Comparison of ENCODE assay signal across 10 mouse cellular contexts in genomic region chr11:94927771-94928291, GRCm38 (mm10). TPM values are rescaled to one million over a fixed set of nuclear protein-coding genes. Genes with fewer than 3 reads are reported as not detected.
DNase-seq lines count a peak whose midpoint lies in the region; ATAC-seq and TF ChIP-seq lines count a peak whose summit lies in the region.
"Had no signal": no experiment of that assay in that cellular context is flagged by ENCODE, and none has a peak within 500 bp of the region (broad histone marks: within the 10 kb centered on the region; RNA-seq: fewer than 3 reads in every experiment).

No protein-coding gene starts in this region.

- H3ac ChIP-seq in C2C12 (ENCODE audit: control insufficient read depth, insufficient read length, low read depth), result no peak overlapping the region

- no peak for TF ChIP-seq CTCF in C2C12 (IDR thresholded peaks at IDR 0.05; ENCODE audit: control insufficient read depth, insufficient read depth, insufficient read length)

- H3K4me2 ChIP-seq in hindbrain, embryonic 12.5 days (replicated peaks), result no peak overlapping the region
- 0 out of 2 replicates have a peak overlapping the region, but pooled peaks have one; percentile 39 for H3K4me2 ChIP-seq in embryonic facial prominence, embryonic 14.5 days (ENCODE audit: low read depth, low read length)
- no peak overlapping the region for H3K4me2 ChIP-seq in midbrain, embryonic 14.5 days (ENCODE audit: low read length)

- H3K9me3 ChIP-seq in hindbrain, embryonic 10.5 days, result no peaks in the 10 kb centered on the region
- no peaks in the 10 kb centered on the region for H3K9me3 ChIP-seq in hindbrain, embryonic 12.5 days (replicated peaks)
- no peaks in the 10 kb centered on the region for H3K9me3 ChIP-seq in embryonic facial prominence, embryonic 14.5 days (ENCODE audit: control insufficient read depth, low read length)
- H3K9me3 ChIP-seq in midbrain, embryonic 14.5 days (ENCODE audit: control insufficient read depth, low read length), result no peaks in the 10 kb centered on the region
- H3K9me3 ChIP-seq: G1E had no signal

- H3K27ac ChIP-seq in hindbrain, embryonic 10.5 days, result peak overlapping the region; percentile 79
- H3K27ac ChIP-seq in hindbrain, embryonic 12.5 days, result no peak overlapping the region
- H3K27ac ChIP-seq in embryonic facial prominence, embryonic 14.5 days (replicated peaks; ENCODE audit: low read depth, low read length), result peak overlapping the region; percentile 94
- no peak overlapping the region for H3K27ac ChIP-seq in midbrain, embryonic 14.5 days (replicated peaks; ENCODE audit: low read depth, low read length)

- peaks cover 31% of the 10 kb centered on the region for H3K27me3 ChIP-seq in hindbrain, embryonic 10.5 days (ENCODE audit: insufficient read depth, poor library complexity, severe bottlenecking)
- H3K27me3 ChIP-seq in hindbrain, embryonic 12.5 days, result peaks cover 15% of the 10 kb centered on the region
- H3K27me3 ChIP-seq in C2C12 (ENCODE audit: control insufficient read depth, insufficient read depth, insufficient read length), result no peaks in the 10 kb centered on the region
- no peaks in the 10 kb centered on the region for H3K27me3 ChIP-seq in embryonic facial prominence, embryonic 14.5 days (replicated peaks; ENCODE audit: control insufficient read depth, insufficient read depth, low read length)
- no peaks in the 10 kb centered on the region for H3K27me3 ChIP-seq in midbrain, embryonic 14.5 days (ENCODE audit: control insufficient read depth, insufficient read depth, low read length)

- no peaks in the 10 kb centered on the region for H3K79me3 ChIP-seq in C2C12 (ENCODE audit: low read depth)

- peaks cover 44% of the 10 kb centered on the region for H3K4me1 ChIP-seq in hindbrain, embryonic 10.5 days (replicated peaks)
- peaks cover 29% of the 10 kb centered on the region for H3K4me1 ChIP-seq in hindbrain, embryonic 12.5 days
- H3K4me1 ChIP-seq in embryonic facial prominence, embryonic 14.5 days (ENCODE audit: control insufficient read depth, insufficient read depth, low read length), result peaks cover 38% of the 10 kb centered on the region
- peaks cover 6% of the 10 kb centered on the region; the same call in 1 of the 2 replicates for H3K4me1 ChIP-seq in midbrain, embryonic 14.5 days (ENCODE audit: control insufficient read depth, insufficient read depth, low read length)

- no peaks in the 10 kb centered on the region for H3K79me2 ChIP-seq in C2C12 (ENCODE audit: control insufficient read depth, insufficient read depth)

- no peak for ATAC-seq in hindbrain, embryonic 12.5 days (ENCODE audit: low FRiP score)
- no peak for ATAC-seq in embryonic facial prominence, embryonic 14.5 days (ENCODE audit: low read depth)
- no peak for ATAC-seq in midbrain, embryonic 14.5 days (ENCODE audit: low FRiP score, low TSS enrichment)

- WGBS in hindbrain, embryonic 10.5 days, result 19% methylated on average over 5 of the region's 5 CpGs
- 25% methylated on average over 5 of the region's 5 CpGs for WGBS in hindbrain, embryonic 12.5 days
- 13% methylated on average over 5 of the region's 5 CpGs for WGBS in embryonic facial prominence, embryonic 14.5 days
- 21% methylated on average over 5 of the region's 5 CpGs for WGBS in midbrain, embryonic 14.5 days

- no peak overlapping the region for H3K4me3 ChIP-seq in hindbrain, embryonic 10.5 days
- no peak overlapping the region for H3K4me3 ChIP-seq in hindbrain, embryonic 12.5 days
- no peak overlapping the region for H3K4me3 ChIP-seq in C2C12 (ENCODE audit: insufficient read depth, poor library complexity, severe bottlenecking)
- H3K4me3 ChIP-seq in embryonic facial prominence, embryonic 14.5 days (ENCODE audit: low read depth, low read length), result no peak overlapping the region
- H3K4me3 ChIP-seq in midbrain, embryonic 14.5 days (replicated peaks; ENCODE audit: low read depth, low read length), result no peak overlapping the region

- H3K36me3 ChIP-seq in hindbrain, embryonic 10.5 days, result no peaks in the 10 kb centered on the region
- H3K36me3 ChIP-seq in hindbrain, embryonic 12.5 days, result no peaks in the 10 kb centered on the region
- H3K36me3 ChIP-seq in C2C12 (ENCODE audit: control insufficient read depth, insufficient read depth), result no peaks in the 10 kb centered on the region
- no peaks in the 10 kb centered on the region for H3K36me3 ChIP-seq in embryonic facial prominence, embryonic 14.5 days (ENCODE audit: control insufficient read depth, insufficient read depth, low read length)
- H3K36me3 ChIP-seq in midbrain, embryonic 14.5 days (ENCODE audit: control insufficient read depth, insufficient read depth, low read length), result no peaks in the 10 kb centered on the region
- H3K36me3 ChIP-seq: G1E had no signal

- no peak overlapping the region for H3K9ac ChIP-seq in hindbrain, embryonic 12.5 days
- peak overlapping the region; percentile 5; the same call in 1 of the 2 replicates for H3K9ac ChIP-seq in embryonic facial prominence, embryonic 14.5 days (ENCODE audit: low read depth, low read length)
- H3K9ac ChIP-seq in midbrain, embryonic 14.5 days (replicated peaks; ENCODE audit: low read length), result no peak overlapping the region

- DNase-seq in hindbrain, embryonic 10.5 days (ENCODE audit: low spot score), result peak; percentile 25
- peak; percentile 52 for DNase-seq in embryonic facial prominence, embryonic 14.5 days (ENCODE audit: low spot score)
- DNase-seq in kidney, postnatal 36 days, result peak; percentile 20 to 27
- DNase-seq in thymus, postnatal 14 days, result no peak
- DNase-seq in midbrain, embryonic 14.5 days, result no peak
- no peak for DNase-seq in right cerebral cortex, postnatal 14 days

TF ChIP-seq in C2C12, 6 proteins besides CTCF, POLR2A, EP300 and RAD21:
- TF ChIP-seq MYOD1 (IDR thresholded peaks at IDR 0.05; ENCODE audit: control insufficient read depth, insufficient read length, low read depth) (peak; percentile 12), USF1 (IDR thresholded peaks at IDR 0.05; ENCODE audit: low read depth) (no peak), CEBPB (IDR thresholded peaks at IDR 0.05; ENCODE audit: low read depth) (no peak), FOSL1 (IDR thresholded peaks at IDR 0.05; ENCODE audit: insufficient read depth, low read length, poor library complexity, severe bottlenecking) (peak; percentile 85), MAX (IDR thresholded peaks at IDR 0.05) (no peak)

RNA-seq across cellular contexts. Expression of gene Col1a1, which starts 8.2 kb away (rescaled TPM):
- polyA plus RNA-seq in hindbrain, embryonic 10.5 days (2016; fragmentation: Nextera tagmentation; extraction: Ambion mirVana), result 98.1 and 193 TPM in 2 replicates
- 508 and 685 TPM in 2 replicates for polyA plus RNA-seq in hindbrain, embryonic 12.5 days (2016; fragmentation: Nextera tagmentation; extraction: Ambion mirVana)
- 2.3 TPM for polyA plus RNA-seq in C2C12 (2012; fragmentation: generic; extraction: Trizol)
- 3,653 and 4,731 TPM in 2 replicates for polyA plus RNA-seq in embryonic facial prominence, embryonic 14.5 days (2014; fragmentation: Nextera tagmentation; extraction: Ambion mirVana)
- 0.98 and 64.7 TPM in 2 replicates for polyA plus RNA-seq in midbrain, embryonic 14.5 days (2014; fragmentation: Nextera tagmentation; extraction: Ambion mirVana)
- polyA plus RNA-seq: G1E had no signal

RNA-seq across cellular contexts. Expression of gene Hils1, which starts 39.6 kb away (rescaled TPM):
- polyA plus RNA-seq in hindbrain, embryonic 10.5 days (2016; fragmentation: Nextera tagmentation; extraction: Ambion mirVana), result not detected in 2 replicates
- not detected in 2 replicates for polyA plus RNA-seq in hindbrain, embryonic 12.5 days (2016; fragmentation: Nextera tagmentation; extraction: Ambion mirVana)
- not detected for polyA plus RNA-seq in C2C12 (2012; fragmentation: generic; extraction: Trizol)
- 0.25 and 0.61 TPM in 2 replicates for polyA plus RNA-seq in embryonic facial prominence, embryonic 14.5 days (2014; fragmentation: Nextera tagmentation; extraction: Ambion mirVana)
- not detected in 2 replicates for polyA plus RNA-seq in midbrain, embryonic 14.5 days (2014; fragmentation: Nextera tagmentation; extraction: Ambion mirVana)
- polyA plus RNA-seq: G1E; large intestine, adult 2 months had no signal

RNA-seq across cellular contexts. Expression of gene Sgca, which starts 48.3 kb away (rescaled TPM):
- 0.10 TPM in 1 of 2 replicates, not detected in the other for polyA plus RNA-seq in hindbrain, embryonic 10.5 days (2016; fragmentation: Nextera tagmentation; extraction: Ambion mirVana)
- 0.43 and 1.5 TPM in 2 replicates for polyA plus RNA-seq in hindbrain, embryonic 12.5 days (2016; fragmentation: Nextera tagmentation; extraction: Ambion mirVana)
- polyA plus RNA-seq in C2C12 (2012; fragmentation: generic; extraction: Trizol), result 5.3 TPM
- polyA plus RNA-seq in embryonic facial prominence, embryonic 14.5 days (2014; fragmentation: Nextera tagmentation; extraction: Ambion mirVana), result 18.6 and 19.5 TPM in 2 replicates
- not detected in 2 replicates for polyA plus RNA-seq in midbrain, embryonic 14.5 days (2014; fragmentation: Nextera tagmentation; extraction: Ambion mirVana)
- polyA plus RNA-seq: G1E had no signal

Comparison
In these comparisons a context has a peak if more than half of its experiments do, and no peak if none do; other contexts are left out.
1. H3K27ac ChIP-seq: peak in hindbrain, embryonic 10.5 days (single experiment) and embryonic facial prominence, embryonic 14.5 days (single experiment); none in hindbrain, embryonic 12.5 days (single experiment) and midbrain, embryonic 14.5 days (single experiment).
2. DNase-seq: peak in hindbrain, embryonic 10.5 days (single experiment), embryonic facial prominence, embryonic 14.5 days (single experiment) and kidney, postnatal 36 days (2 of 2); none in thymus, postnatal 14 days (single experiment), midbrain, embryonic 14.5 days (single experiment) and right cerebral cortex, postnatal 14 days (single experiment).